Mouse (Mus musculus) right cerebral cortex, adult 18-20 months (tissue): ENCODE data around the gene Rapgef3.

Experiments
- DNase-seq: peaks from one replicate; pipeline ENCODE4 v3.0.0; 2022; ENCODE audit warnings: mixed read lengths

The Rapgef3 gene

DNA sequence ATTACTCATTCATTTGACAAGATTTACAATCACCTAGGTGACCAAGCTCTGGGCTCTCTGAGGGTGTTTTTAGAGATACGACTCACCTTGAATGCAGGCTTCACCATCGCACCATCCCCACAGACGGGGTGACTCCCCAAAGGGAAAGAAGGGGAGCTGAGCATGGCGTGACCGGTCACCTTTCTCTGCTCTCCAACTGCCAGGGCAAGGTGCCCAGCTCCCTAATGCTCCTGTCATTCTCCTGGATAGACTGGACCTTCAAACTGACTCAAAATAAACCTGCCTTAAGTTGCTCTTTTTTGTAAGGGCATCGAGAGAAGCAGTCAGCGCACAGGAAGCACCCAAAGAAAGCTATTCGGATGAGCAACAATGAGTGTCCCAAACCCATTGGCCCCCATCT, 2.5 kb upstream of the Rapgef3 start:
- no peak for DNase-seq

DNA sequence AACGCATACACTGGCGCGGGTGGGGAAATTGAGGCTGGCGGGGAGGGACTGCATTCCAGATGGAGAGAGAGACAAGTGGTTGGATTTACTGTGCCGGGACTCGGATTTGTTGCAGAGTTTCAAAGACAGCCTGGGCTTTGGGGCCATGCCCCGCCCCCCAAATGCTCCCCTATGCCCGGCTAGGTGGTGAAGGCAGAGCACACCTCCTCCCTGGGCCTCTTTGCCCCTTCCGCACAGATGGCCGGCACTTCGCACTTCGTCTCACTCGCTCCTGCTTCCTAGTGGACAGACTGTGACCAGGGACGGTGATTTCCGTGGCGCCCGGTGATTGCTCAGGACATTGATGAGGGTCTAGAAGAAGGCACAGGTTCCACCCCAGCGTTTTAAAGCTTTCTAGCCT, 420 bp upstream of the Rapgef3 start:
- no peak for DNase-seq

- DNase-seq: no peak
Observed at GRCm38 (mm10) chr15:97766594-97767279, 1.0 kb downstream of the Rapgef3 start.

DNA sequence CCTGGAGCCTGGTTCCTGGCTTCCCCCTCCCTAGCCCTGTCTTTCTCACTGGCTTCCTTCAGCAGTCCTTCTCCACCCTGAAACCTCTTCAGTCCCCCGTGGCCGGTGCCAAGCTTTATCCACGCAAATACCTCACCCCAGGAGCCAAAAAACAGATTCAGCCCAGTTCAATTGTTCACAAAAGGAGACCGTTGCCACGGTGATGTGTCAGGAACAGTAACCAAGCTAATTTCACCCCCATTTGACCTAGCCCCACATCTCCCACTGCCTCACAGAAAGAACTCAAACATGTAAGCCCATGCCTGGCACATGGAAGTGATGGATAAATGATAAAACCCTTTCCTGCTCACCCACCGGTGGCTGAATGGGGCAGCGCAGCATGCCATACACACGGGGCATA, 1.6 kb downstream of the Rapgef3 start:
- DNase-seq: no peak

DNA sequence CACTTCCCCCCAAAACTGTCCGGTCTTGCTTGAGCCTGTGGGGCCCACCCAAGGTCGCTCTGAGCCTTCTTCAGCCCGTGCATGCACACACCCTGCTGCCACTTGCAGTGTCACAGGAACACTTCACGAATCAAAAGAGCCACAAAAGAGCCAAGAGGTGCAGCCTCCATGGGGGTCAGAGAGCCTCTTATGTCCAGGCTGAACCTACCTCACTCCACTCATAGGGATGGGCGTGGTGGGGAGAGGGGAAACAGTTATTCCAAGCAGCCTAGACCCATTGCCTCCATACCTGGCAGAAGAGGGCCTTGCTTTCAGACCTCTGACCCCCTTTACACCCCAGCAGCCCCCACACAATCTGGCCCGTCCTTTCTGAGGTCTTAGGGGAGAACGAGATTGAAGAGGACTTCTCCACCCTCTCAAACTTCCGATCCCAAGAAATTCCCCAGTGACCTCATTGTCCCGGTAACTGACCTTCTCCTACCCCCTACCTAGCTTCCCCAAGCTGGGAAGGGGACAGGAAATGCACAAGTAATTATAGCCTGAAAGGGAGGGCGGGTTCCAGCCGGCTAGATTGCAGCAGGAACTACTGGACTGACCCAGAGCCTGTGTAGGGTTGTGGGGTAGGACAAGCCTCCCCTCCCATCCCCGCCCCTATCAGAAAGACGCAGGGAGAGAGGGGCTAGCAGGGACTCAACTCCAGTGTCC, 2.5 kb downstream of the Rapgef3 start:
- no peak for DNase-seq

DNA sequence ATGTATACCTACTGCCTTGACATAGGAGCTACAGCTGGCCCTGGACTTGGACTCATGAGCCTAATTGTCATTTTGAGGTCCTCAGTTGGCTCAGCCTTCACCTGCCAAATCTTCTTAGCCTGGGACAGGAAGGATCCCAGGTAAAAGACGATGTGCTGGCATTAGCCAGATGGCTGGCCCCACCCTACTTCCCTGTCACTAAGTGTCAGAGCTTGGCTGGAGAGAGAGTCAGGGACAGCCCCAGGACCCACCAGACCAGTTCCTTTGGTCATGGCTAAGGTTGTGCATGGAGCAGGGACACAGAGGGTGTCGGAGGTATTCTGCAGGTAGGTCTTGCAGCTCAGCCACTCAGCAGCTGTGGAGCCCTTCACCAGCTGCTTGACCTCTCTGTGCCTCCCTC, 3.2 kb downstream of the Rapgef3 start:
- DNase-seq: no peak

- DNase-seq: no peak
Observed at GRCm38 (mm10) chr15:97763256-97764049, 4.3 kb downstream of the Rapgef3 start.

DNA sequence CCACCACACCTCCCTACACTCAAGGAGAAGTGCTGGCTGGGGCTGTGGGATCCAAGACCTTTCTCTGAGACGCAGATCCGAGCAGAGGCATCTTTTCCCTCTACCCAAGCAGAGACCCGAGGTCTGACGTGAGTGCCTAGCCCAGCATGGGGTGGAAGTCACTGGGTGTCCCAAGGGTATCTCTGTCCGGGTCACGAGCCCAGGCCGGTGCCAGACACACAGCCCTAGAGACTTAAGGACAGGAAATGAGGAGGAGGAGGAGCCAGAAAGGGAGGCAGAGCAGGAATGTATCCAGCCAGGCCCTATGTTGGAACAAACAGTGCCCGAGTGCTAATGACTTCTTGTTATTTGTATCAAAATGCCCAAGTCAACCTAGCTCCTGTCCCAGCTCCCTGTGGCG, 5.0 kb downstream of the Rapgef3 start:
- DNase-seq: no peak

DNA sequence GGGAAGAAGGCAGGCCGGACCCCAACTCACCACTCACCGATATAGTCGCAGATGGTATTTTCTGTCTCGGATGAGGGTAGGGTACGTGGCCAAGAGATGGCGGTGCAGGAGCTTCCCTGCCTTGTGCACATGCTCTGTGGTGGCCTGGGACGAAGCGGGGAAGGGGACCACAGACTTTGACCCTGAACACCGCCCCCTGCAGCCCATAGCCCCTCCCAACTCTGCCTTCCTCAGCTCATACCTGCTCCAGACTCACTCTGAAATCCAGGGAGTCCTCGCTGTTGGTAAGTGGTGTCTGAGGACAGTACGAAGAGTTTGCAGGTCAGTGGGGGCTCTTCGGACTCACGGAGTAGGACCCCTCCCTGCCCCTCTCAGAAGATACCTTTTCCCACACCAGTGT, 6.3 kb downstream of the Rapgef3 start:
- no peak for DNase-seq

- DNase-seq: no peak
Observed at GRCm38 (mm10) chr15:97760952-97761351, 6.8 kb downstream of the Rapgef3 start.

DNA sequence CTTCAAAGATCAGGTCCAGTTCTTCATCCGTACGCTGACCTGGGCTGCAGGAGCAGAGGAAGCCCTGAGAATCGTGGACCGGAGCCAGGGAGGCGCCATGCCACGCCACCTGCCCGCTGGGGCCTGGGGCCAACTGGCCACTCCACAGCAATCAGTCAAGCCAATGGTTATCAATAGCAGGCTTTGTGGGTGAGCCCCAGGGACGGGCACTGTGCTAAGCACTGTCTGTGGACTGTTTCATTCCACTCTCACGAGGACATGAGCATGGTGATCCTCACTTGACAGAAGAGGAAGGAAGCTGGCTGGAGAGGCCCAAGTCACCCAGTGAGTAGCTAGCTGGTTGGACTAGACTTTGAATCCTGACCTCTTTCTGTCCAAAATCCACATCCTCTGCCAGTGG, 7.8 kb downstream of the Rapgef3 start:
- peak; percentile 74 for DNase-seq

- DNase-seq: no peak
Observed at GRCm38 (mm10) chr15:97755361-97755760, 12.4 kb downstream of the Rapgef3 start.

DNA sequence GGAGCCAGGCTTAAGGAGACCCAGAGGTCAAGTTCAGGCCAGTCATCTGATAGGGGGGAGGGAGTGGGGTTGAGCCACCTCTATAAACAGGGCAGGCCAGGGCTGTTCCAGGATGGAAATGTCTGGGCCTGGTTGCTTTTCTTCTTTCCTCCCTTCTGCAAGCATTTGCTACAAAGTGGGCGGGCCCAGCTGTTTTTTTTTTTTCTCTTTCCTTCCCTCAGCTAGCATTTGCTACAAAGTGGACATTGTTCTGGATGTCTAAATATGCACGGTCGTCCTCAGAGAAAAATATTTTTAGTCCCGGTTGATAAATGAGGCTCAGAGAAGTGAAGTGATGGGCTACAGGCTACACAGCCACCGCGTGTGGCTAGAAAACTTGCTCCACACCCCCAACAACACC, 13.3 kb downstream of the Rapgef3 start:
- DNase-seq: no peak

GRCm38 (mm10) chr15:97752491-97752890, 15.3 kb downstream of the Rapgef3 start:
- no peak for DNase-seq

GRCm38 (mm10) chr15:97751676-97752075, 16.1 kb downstream of the Rapgef3 start:
- no peak for DNase-seq

GRCm38 (mm10) chr15:97750697-97751096, 17.1 kb downstream of the Rapgef3 start:
- DNase-seq: peak; percentile 85

GRCm38 (mm10) chr15:97749841-97750240, 17.9 kb downstream of the Rapgef3 start:
- no peak for DNase-seq

DNA sequence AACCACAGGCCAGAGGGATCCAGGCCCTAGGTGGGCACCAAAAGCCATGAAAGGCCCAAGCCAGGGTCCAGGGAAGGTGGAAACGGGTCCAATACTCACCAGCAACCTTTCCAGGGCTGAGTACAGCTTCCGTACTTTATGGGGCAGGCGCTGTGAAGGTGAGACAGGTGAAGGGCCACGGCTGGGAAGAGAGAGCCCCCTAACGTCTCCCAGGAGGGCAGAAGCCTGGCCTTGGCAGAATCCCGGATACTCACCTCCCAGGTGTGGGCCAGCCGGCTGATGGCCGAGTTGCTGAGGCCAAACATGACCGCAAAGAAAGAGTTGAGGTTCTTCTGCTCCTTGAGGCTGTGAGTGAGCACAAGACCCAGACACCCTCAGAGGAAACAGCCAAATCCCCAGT, 18.4 kb downstream of the Rapgef3 start:
- no peak for DNase-seq

GRCm38 (mm10) chr15:97748964-97749363, 18.8 kb downstream of the Rapgef3 start:
- DNase-seq: no peak

DNA sequence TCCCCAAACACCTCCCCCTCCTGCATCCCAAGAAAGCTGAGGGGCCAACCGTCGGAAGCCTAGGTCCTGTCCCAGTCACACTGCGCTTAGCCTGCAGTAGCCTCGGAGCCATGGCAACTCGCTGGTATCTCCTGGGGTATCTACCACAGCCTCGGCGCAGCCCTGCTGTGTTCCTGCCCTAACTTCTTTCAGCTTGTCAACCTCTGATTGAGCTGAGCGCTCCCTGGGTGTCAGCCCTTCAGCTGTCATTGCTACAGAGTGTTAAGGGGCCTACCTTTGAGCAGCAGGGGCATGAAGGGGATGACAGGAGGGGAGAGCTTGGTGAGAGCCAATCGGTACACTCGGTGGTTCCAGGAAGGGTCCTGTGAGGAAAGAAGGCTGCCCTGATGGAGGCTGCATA, 19.5 kb downstream of the Rapgef3 start:
- no peak for DNase-seq

DNA sequence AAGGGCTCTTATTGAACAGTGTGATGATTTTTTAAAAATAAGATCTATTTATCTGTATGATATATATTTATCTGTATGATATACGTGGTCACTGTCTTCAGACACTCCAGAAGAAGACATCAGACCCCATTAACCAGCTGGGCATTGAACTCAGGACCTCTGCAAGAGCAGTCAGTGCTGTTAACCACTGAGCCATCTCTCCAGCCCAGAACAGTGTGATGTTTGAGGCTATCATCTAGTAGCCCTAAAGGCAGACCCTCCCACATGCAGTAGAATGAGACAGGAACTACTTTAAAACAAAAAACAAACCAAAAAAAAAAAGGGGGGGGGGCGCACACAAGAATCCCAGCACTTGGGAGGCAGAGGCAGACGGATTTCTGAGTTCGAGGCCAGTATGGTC, 20.3 kb downstream of the Rapgef3 start:
- DNase-seq: no peak

DNA sequence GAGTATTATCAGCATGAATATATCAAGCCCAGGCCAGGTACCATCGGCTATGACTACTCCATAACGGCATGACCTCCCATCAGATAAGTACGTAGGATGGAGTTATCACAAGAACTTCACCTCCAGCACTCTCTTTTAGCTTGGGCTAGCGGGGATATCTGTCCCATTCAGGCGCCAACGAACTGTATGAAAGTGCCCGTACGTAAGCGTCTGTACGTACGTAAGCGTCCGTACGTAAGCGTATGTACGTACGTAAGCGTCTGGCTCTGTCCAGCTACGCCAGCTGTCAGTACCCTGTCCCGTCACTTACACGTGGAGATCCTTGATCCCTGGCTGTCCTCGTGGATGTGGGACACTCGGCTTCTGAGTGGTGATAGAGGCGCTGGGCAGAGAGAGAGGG, 21.0 kb downstream of the Rapgef3 start:
- DNase-seq: no peak

DNA sequence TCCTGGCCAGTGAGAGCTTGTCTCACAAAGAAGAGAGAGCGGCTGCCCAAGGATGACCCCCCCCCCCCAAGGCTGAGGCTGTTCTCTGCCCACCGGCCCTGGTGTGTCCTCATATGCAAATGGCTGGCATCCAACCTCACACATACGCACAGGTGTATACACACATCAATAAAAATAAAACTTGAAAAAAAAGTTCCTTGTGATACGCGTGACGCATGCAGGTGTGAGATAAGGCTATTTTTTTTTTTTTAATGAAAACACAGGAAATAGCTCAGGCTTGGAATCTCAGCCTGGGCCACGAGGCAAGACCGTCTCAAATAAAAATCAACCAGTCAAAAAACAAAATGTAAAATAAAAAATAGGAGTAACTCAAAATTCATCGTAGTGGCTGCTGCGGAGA, 21.5 kb downstream of the Rapgef3 start:
- no peak for DNase-seq

DNA sequence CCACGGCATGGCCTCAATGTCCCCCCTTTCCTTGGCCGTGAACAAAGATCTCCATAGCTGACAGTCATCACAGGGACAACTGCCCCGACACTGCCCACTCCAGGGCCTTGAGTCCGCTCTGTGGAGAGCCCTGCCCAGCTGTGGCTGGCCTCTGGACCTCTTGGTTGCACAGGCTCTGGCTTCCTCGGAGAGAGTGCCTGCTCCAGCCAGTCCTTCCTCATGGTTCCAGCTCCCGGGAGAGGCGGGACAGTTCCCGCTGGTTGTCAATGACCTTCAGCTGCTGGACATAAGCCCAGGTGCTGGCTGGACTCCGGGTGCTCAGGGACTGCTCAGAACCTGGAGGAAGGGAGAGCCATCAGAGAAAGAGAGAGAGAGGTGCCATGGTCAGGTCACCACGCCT, 22.4 kb downstream of the Rapgef3 start:
- peak; percentile 40 for DNase-seq
